Mouse (Mus musculus) heart, embryonic 16.5 days (tissue): ENCODE measurements at regions not wholly inside any gene's neighbourhood (a gene's known extent, or its start where the extent isn't known, plus 50 kb on each side); places are given as distances from the start of the nearest gene placed in this dataset.

ENCODE experiments used
- ATAC-seq: fragments of 200-750 bp; cut with Nextera tagmentation; replicated peaks from 2 replicates; pipeline ENCODE4 v1.8.0; 2017; ENCODE audit warnings: moderate number of reproducible peaks; ENCODE audit not compliant: insufficient read depth, low FRiP score; ENCODE audit errors: extremely low read depth
- H3K27ac ChIP-seq: fragments of 300-500 bp; sonication (generic); 2 replicates; pipeline ENCODE4 v1.5.1; 2014; ENCODE audit warnings: mild to moderate bottlenecking, low read length, control low read depth, moderate library complexity
- H3K27me3 ChIP-seq: fragments of 300-500 bp; sonication (generic); 2 replicates; pipeline ENCODE4 v1.6.1; 2014; ENCODE audit warnings: low read length, mixed read lengths; ENCODE audit not compliant: control insufficient read depth, insufficient read depth
- H3K36me3 ChIP-seq: fragments of 300-500 bp; sonication (generic); 2 replicates; pipeline ENCODE4 v1.6.1; 2014; ENCODE audit not compliant: control insufficient read depth, insufficient read depth
- H3K4me1 ChIP-seq: fragments of 300-500 bp; sonication (generic); 2 replicates; pipeline ENCODE4 v1.6.1; 2014; ENCODE audit warnings: low read length, mixed read lengths; ENCODE audit not compliant: control insufficient read depth, insufficient read depth
- H3K4me2 ChIP-seq: fragments of 300-500 bp; sonication (generic); 2 replicates; pipeline ENCODE4 v1.6.1; 2014; ENCODE audit warnings: low read depth, mild to moderate bottlenecking, control low read depth, low read length
- H3K4me3 ChIP-seq: fragments of 300-500 bp; sonication (generic); 2 replicates; pipeline ENCODE4 v1.5.1; 2014; ENCODE audit warnings: mild to moderate bottlenecking, control low read depth, low read length
- H3K9ac ChIP-seq: fragments of 300-500 bp; sonication (generic); 2 replicates; pipeline ENCODE4 v1.6.1; 2014; ENCODE audit warnings: low read length, control low read depth
- H3K9me3 ChIP-seq: fragments of 300-500 bp; sonication (generic); replicated peaks from 2 replicates; pipeline ENCODE4 v1.6.1; 2016; ENCODE audit warnings: low read length; ENCODE audit not compliant: control insufficient read depth
- WGBS: fragments of 180-500 bp; shearing (Covaris S2); extraction: QIAGEN DNeasy Blood & Tissue Kit; methylation state at CpG from one replicate; pipeline ENCODE4 v1.1.7; 2014; 5-methylcytosine and 5-hydroxymethylcytosine counted together

DNA sequence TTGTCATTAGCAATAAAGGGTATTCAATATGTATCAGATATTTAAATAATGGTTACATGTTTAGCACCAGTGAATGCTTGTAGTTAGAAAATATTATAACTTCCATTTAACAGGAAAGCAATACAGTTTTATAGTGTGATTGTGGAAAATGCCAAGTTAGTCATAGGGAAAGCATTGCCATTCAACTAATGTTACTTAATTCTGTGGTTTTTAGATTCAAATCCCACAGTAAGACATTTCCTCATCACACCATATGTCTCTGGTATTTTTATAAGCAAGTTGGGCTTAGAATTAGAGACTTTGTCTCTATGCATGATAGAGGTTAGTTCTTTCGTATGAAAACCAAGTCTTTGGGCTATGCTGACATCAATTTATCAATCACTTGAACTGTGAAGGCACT is 133.0 kb downstream of the Prr30 start:
- Histone ChIP-seq H3K27ac (no peak overlapping the region), H3K4me2 (no peak overlapping the region), H3K4me3 (no peak overlapping the region), H3K9ac (no peak overlapping the region), H3K9me3 (no peaks in the 10 kb centered on the region), H3K36me3 (no peaks in the 10 kb centered on the region), H3K27me3 (no peaks in the 10 kb centered on the region), H3K4me1 (peaks cover 3% of the 10 kb centered on the region; the same call in 1 of the 2 replicates)
- 80% methylated on average over 1 of the region's 1 CpGs for WGBS
- no peak for ATAC-seq

DNA sequence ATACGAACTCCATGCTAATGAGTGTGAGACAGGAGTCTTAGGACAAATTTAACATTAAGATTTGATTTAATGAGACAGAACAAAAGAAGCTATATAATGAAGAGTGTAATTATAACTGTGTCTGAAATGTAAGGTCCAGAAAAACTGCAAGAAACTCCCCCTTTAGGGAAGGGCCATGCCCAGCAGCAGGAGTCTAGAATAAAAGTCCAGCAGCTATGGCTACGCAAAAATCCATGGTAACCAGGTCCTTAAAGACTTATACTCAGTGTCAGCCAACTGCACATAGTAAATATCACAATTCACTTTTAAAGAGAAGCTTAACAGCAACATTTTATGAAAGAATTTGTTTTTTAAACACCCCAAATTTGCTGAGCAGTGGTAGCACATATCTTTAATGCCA is 143.3 kb downstream of the Prr30 start:
- Histone ChIP-seq H3K9me3 (no peaks in the 10 kb centered on the region), H3K4me3 (no peak overlapping the region), H3K4me1 (0 out of 2 replicates have a peak, but pooled peaks cover 5% of the 10 kb centered on the region), H3K4me2 (no peak overlapping the region), H3K36me3 (no peaks in the 10 kb centered on the region), H3K27ac (no peak overlapping the region), H3K27me3 (no peaks in the 10 kb centered on the region), H3K9ac (no peak overlapping the region)
- WGBS: 92% methylated on average over 2 of the region's 2 CpGs
- ATAC-seq: no peak

- Histone ChIP-seq H3K27ac (no peak overlapping the region), H3K36me3 (no peaks in the 10 kb centered on the region), H3K4me2 (0 out of 2 replicates have a peak overlapping the region, but pooled peaks have one; percentile 20), H3K27me3 (no peaks in the 10 kb centered on the region), H3K4me1 (0 out of 2 replicates have a peak, but pooled peaks cover 5% of the 10 kb centered on the region), H3K4me3 (no peak overlapping the region), H3K9ac (no peak overlapping the region), H3K9me3 (no peaks in the 10 kb centered on the region)
- ATAC-seq: no peak; the same call in 1 of the 2 replicates
- WGBS: 9% methylated on average over 3 of the region's 3 CpGs
Observed at GRCm38 (mm10) chr14:101055915-101056314, 144.2 kb downstream of the Prr30 start.

GRCm38 (mm10) chr14:101054786-101055185 is 145.3 kb downstream of the Prr30 start:
- H3K27ac ChIP-seq: no peak overlapping the region
- H3K9ac ChIP-seq: no peak overlapping the region
- H3K4me3 ChIP-seq: no peak overlapping the region
- no peak overlapping the region for H3K4me2 ChIP-seq
- no peak for ATAC-seq
- H3K4me1 ChIP-seq: 0 out of 2 replicates have a peak, but pooled peaks cover 5% of the 10 kb centered on the region
- 80% methylated on average over 4 of the region's 4 CpGs for WGBS
- no peaks in the 10 kb centered on the region for H3K36me3 ChIP-seq
- H3K9me3 ChIP-seq: no peaks in the 10 kb centered on the region
- no peaks in the 10 kb centered on the region for H3K27me3 ChIP-seq

GRCm38 (mm10) chr14:101052760-101053159 is 147.4 kb downstream of the Prr30 start:
- Histone ChIP-seq H3K4me1 (0 out of 2 replicates have a peak, but pooled peaks cover 5% of the 10 kb centered on the region), H3K4me3 (no peak overlapping the region), H3K9me3 (no peaks in the 10 kb centered on the region), H3K9ac (no peak overlapping the region), H3K27ac (no peak overlapping the region), H3K36me3 (no peaks in the 10 kb centered on the region), H3K27me3 (no peaks in the 10 kb centered on the region), H3K4me2 (no peak overlapping the region)
- WGBS: 73% methylated on average over 2 of the region's 2 CpGs
- ATAC-seq: no peak

DNA sequence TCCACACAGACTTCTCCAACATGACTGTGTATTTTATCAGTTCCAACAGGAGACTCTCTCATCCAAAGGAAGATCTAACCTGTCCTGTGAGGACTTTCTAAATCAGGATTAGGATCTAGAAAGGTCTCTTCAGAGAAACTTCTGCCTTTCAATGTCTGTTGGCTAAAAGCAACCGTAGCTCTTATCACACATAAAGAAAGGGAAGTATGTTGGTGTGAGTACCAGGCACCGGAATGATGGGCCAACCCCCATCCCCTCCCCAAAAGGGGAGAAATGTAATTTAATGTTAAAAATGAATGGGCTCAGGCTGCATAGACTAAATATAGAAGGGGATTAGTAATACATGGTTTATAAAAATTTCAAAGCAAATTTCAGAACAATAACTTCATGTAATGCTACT is 149.9 kb downstream of the Prr30 start:
- Histone ChIP-seq H3K9me3 (no peaks in the 10 kb centered on the region), H3K27ac (no peak overlapping the region), H3K36me3 (no peaks in the 10 kb centered on the region), H3K4me3 (no peak overlapping the region), H3K4me1 (no peaks in the 10 kb centered on the region), H3K27me3 (no peaks in the 10 kb centered on the region), H3K4me2 (no peak overlapping the region), H3K9ac (no peak overlapping the region)
- no peak for ATAC-seq
- WGBS: 58% methylated on average over 2 of the region's 2 CpGs

- Histone ChIP-seq H3K27ac (no peak overlapping the region), H3K4me3 (no peak overlapping the region), H3K9me3 (no peaks in the 10 kb centered on the region), H3K27me3 (no peaks in the 10 kb centered on the region), H3K36me3 (no peaks in the 10 kb centered on the region), H3K9ac (no peak overlapping the region), H3K4me1 (no peaks in the 10 kb centered on the region), H3K4me2 (no peak overlapping the region)
- 70% methylated on average over 4 of the region's 4 CpGs for WGBS
- no peak for ATAC-seq
Observed at GRCm38 (mm10) chr14:101049664-101050203, 150.4 kb downstream of the Prr30 start.

DNA sequence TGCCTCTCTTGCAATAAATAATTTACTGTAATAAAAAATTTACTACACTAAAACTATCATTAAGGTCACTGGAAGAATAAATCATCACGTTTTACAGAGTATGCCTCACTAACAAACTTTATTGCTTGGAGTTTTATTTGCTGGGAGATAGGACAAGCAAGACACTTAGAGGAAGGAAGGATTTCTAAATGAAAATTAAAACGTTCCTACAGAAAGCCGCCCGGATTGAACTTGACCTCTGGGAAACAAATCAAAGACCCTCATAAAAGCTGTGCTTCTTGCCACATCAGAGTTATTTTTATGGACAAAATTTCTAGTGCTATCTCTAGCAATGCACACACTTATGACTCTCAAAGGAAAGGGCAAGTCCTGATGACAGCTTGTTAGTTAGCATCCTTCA is 156.6 kb downstream of the Prr30 start:
- ATAC-seq: no peak
- H3K9ac ChIP-seq: no peak overlapping the region
- H3K4me2 ChIP-seq: no peak overlapping the region
- no peak overlapping the region for H3K27ac ChIP-seq
- 60% methylated on average over 4 of the region's 4 CpGs for WGBS
- H3K9me3 ChIP-seq: no peaks in the 10 kb centered on the region
- H3K27me3 ChIP-seq: no peaks in the 10 kb centered on the region
- no peak overlapping the region for H3K4me3 ChIP-seq
- no peaks in the 10 kb centered on the region for H3K4me1 ChIP-seq
- no peaks in the 10 kb centered on the region for H3K36me3 ChIP-seq

DNA sequence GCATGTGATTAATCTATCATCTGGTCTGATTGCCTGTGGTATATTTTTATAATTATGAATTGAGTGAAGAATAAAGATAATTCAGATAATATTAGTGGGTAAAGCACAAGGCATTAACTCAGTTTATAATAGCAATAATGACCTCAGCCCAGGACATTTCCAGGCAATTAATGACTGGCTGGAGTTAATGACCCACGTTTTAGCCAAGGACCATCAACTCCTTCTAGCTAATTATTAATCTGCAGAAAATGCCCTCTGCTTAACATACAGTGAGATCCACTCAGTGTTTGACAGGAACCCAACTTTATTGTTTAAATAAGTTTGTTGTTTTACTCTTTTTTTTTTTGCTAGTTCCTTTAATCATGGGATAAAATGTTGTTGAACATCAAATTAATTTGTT is 199.1 kb downstream of the Prr30 start:
- ATAC-seq: no peak
- H3K27me3 ChIP-seq: no peaks in the 10 kb centered on the region
- H3K9ac ChIP-seq: no peak overlapping the region
- H3K4me2 ChIP-seq: no peak overlapping the region
- H3K27ac ChIP-seq: no peak overlapping the region
- no peak overlapping the region for H3K4me3 ChIP-seq
- no peaks in the 10 kb centered on the region for H3K4me1 ChIP-seq
- H3K9me3 ChIP-seq: no peaks in the 10 kb centered on the region
- H3K36me3 ChIP-seq: no peaks in the 10 kb centered on the region
- 59% methylated on average over 1 of the region's 1 CpGs for WGBS
